Mouse (Mus musculus): ENCODE data around the gene Fnbp1l. TPM values are rescaled to one million over a fixed set of nuclear protein-coding genes. Genes with fewer than 3 reads are reported as not detected.

Gene Fnbp1l
- total RNA-seq, 2 experiments from 2014 or later = 3.6 to 6.9 TPM

DNA sequence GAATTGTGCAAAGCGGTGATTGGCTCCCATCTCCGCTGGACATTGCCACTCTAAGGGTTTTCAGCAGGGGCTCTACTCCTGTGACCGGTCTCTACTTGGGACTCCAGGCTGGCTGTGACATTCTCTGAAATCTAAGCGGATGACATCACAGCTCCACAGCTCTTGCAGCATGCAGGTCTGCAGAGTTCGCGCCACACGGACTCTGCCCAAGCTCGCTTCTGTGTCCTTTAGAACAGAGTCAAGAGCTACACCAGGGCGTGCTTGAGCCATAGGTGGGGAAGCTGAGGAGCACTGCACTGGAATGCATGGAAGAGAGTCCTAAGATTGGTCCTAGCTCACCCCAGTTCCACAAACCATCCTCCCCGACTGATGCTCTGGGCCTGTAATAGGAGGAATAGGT, 9.0 kb upstream of the Fnbp1l start:
- Histone ChIP-seq H3K27ac (no peak overlapping the region), H3K4me3 (no peak overlapping the region)
- DNase-seq = no peak
- no peak for TF ChIP-seq CTCF (IDR thresholded peaks at IDR 0.05)
- intact Hi-C loops (cut with DNase I) = no loop called here

DNA sequence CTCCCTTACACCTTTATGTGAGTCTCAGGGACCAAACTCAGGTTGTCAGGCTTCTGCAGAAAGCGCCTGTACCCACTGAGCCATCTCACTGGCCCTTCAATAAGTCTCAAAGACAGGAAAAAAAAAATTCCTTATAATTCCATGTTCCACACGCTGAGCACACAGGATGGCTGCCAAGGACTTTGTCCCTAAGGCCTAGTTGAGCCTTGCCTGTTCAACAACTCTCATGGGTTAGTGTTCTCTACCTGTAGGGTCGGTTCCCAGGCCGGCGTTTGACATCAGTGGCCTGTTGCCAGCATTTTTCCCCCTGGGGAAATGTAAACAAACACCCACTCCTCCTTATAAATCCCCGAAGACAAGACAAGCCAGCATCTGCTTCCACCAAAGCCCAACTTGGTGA, 8.3 kb upstream of the Fnbp1l start:
- Histone ChIP-seq H3K27ac (no peak overlapping the region), H3K4me3 (no peak overlapping the region)
- no peak for TF ChIP-seq CTCF (IDR thresholded peaks at IDR 0.05)
- intact Hi-C loops (cut with DNase I) = no loop called here
- DNase-seq = no peak

GRCm38 (mm10) chr3:122624591-122624990, 5.1 kb upstream of the Fnbp1l start:
- DNase-seq = no peak
- Histone ChIP-seq H3K4me3 (no peak overlapping the region), H3K27ac (no peak overlapping the region)
- no peak for TF ChIP-seq CTCF (IDR thresholded peaks at IDR 0.05)
- intact Hi-C loops (cut with DNase I) = no loop called here

GRCm38 (mm10) chr3:122620285-122620931, 893 bp upstream of the Fnbp1l start:
- DNase-seq = peak; percentile 42
- intact Hi-C loops (cut with DNase I) = no loop called here
- peak overlapping the region; percentile 90 for H3K27ac ChIP-seq
- peak overlapping the region; percentile 91 for H3K4me3 ChIP-seq
- TF ChIP-seq CTCF (IDR thresholded peaks at IDR 0.05) = no peak

DNA sequence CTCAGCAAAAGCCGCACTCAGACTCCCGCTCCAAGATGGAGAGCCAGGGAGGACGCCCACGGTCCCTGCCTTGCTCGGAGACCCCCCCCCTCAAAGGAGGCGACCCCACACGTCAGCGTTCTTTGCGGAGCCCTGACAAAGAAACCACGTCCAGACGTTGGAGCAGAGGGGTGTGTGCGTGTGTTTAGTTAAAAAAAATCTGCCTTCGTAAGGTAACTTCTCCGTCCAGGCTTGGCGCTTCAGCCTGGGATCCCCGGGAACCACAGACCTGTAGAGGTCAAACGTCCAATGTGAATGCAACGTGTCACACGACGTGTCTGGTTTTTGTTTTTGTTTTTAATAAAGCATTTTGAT, 393 bp upstream of the Fnbp1l start:
- TF ChIP-seq CTCF (IDR thresholded peaks at IDR 0.05) = no peak
- peak overlapping the region; percentile 91 for H3K4me3 ChIP-seq
- peak overlapping the region; percentile 90 for H3K27ac ChIP-seq
- intact Hi-C loops (cut with DNase I) = no loop called here
- DNase-seq = no peak

DNA sequence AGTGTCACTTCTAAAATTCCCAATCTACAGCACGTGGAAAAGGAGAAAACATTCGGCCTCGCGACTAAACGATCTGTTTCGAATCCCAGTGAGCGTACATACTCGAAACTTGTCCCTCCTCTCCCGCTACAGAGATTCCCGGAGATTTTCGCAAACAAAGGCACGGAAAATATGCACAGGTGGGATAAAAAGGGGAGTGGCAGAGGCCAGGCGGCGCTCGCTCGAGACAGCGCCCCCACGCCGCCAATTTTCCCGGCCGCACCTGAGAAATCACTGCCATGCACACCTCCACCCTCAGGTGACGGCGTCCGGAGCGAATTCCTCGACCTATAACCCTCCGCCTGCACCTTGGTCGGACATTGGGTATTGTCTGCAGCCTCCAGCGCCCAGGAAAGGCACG, 1.1 kb downstream of the Fnbp1l start:
- peak overlapping the region; percentile 91 for H3K4me3 ChIP-seq
- TF ChIP-seq CTCF (IDR thresholded peaks at IDR 0.05) = peak; percentile 25; the same call in 1 of the 2 replicates
- peak overlapping the region; percentile 1; the same call in 1 of the 2 replicates for H3K27ac ChIP-seq
- intact Hi-C loops (cut with DNase I) = no loop called here
- no peak for DNase-seq

DNA sequence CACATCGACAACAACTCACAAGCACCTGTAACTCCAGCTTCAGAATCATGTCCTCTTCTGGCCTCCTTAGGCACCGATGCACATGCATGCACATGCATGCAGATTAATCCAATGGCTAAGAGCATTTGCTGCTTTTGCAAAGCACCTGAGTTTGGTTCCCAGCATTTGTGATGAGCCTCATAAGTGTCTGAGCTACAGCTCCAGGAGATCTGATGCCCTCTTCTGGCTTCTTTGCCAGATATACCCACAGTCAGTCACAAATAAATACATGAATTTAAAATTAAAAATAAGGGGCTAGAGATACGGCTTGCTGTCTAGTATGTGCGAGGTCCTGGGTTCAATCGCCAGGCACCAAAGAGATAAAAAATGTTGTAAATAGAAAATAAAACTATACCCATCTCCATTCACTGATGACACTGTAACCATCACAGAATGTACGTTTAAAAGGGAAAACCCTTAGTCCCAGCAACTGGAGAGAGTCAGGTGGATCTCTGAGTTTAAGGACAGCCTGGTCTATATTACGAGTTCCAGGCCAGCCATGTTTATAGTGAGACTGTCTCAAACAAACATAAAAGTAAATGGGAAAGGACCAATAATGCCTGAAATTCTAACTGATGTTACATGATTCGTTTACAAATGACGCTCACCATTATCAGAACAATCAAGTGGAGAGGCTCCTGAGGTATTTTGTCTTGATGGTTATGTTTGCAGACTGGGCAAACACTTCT, 1.7 kb downstream of the Fnbp1l start:
- DNase-seq = no peak
- intact Hi-C loops (cut with DNase I) = no loop called here

GRCm38 (mm10) chr3:122612537-122612936, 7.0 kb downstream of the Fnbp1l start:
- TF ChIP-seq CTCF (IDR thresholded peaks at IDR 0.05) = no peak
- no peak for DNase-seq
- Histone ChIP-seq H3K27ac (no peak overlapping the region), H3K4me3 (no peak overlapping the region)
- intact Hi-C loops (cut with DNase I) = no loop called here

More for the DNA sequence above, 1.7 kb downstream of the Fnbp1l start:
- TF ChIP-seq CTCF (IDR thresholded peaks at IDR 0.05) = no peak; the same call in 1 of the 2 replicates
- peak overlapping the region; percentile 91 for H3K4me3 ChIP-seq
- 0 out of 2 replicates have a peak overlapping the region, but pooled peaks have one; percentile 1 for H3K27ac ChIP-seq

DNA sequence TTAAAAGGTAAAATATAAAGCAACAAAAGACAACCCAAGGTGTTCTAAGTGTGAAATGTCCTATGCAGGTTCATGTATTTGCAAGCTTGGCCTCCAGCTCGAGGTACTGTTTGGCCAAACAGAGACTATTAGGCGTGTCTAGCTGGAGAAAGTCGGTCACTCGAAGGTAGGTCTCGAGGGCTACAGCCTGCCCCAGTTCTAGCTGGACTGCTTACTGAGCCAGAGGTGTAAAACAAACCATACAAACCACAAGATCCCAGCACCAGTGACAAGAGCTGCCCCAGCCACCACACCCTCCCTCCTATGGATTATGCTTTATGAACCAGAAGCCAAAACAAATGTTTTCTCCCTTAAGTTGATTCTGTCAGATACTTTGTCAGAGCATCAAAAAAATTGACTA, 7.8 kb downstream of the Fnbp1l start:
- DNase-seq = no peak
- no peak for TF ChIP-seq CTCF (IDR thresholded peaks at IDR 0.05)
- intact Hi-C loops (cut with DNase I) = no loop called here
- Histone ChIP-seq H3K27ac (no peak overlapping the region), H3K4me3 (no peak overlapping the region)

GRCm38 (mm10) chr3:122606105-122606801, 13.3 kb downstream of the Fnbp1l start:
- intact Hi-C loops (cut with DNase I) = no loop called here
- DNase-seq = no peak

GRCm38 (mm10) chr3:122603229-122603628, 16.3 kb downstream of the Fnbp1l start:
- intact Hi-C loops (cut with DNase I) = no loop called here
- no peak for TF ChIP-seq CTCF (IDR thresholded peaks at IDR 0.05)
- H3K27ac ChIP-seq = no peak overlapping the region
- DNase-seq = no peak
- no peak overlapping the region for H3K4me3 ChIP-seq

More at GRCm38 (mm10) chr3:122606105-122606801, 13.3 kb downstream of the Fnbp1l start:
- Histone ChIP-seq H3K4me3 (no peak overlapping the region), H3K27ac (no peak overlapping the region)
- no peak for TF ChIP-seq CTCF (IDR thresholded peaks at IDR 0.05)

- intact Hi-C loops (cut with DNase I) = no loop called here
- no peak overlapping the region for H3K27ac ChIP-seq
- no peak for TF ChIP-seq CTCF (IDR thresholded peaks at IDR 0.05)
- DNase-seq = no peak
- no peak overlapping the region for H3K4me3 ChIP-seq
Measured at GRCm38 (mm10) chr3:122602370-122602769, 17.1 kb downstream of the Fnbp1l start.

- no peak overlapping the region for H3K4me3 ChIP-seq
- no peak for TF ChIP-seq CTCF (IDR thresholded peaks at IDR 0.05)
- no peak for DNase-seq
- no peak overlapping the region for H3K27ac ChIP-seq
- intact Hi-C loops (cut with DNase I) = no loop called here
Measured at GRCm38 (mm10) chr3:122599291-122599690, 20.2 kb downstream of the Fnbp1l start.

All from gastrocnemius, adult 2 months (tissue).